Comparison of ENCODE assay signal across 8 mouse cellular contexts in the genomic region with DNA sequence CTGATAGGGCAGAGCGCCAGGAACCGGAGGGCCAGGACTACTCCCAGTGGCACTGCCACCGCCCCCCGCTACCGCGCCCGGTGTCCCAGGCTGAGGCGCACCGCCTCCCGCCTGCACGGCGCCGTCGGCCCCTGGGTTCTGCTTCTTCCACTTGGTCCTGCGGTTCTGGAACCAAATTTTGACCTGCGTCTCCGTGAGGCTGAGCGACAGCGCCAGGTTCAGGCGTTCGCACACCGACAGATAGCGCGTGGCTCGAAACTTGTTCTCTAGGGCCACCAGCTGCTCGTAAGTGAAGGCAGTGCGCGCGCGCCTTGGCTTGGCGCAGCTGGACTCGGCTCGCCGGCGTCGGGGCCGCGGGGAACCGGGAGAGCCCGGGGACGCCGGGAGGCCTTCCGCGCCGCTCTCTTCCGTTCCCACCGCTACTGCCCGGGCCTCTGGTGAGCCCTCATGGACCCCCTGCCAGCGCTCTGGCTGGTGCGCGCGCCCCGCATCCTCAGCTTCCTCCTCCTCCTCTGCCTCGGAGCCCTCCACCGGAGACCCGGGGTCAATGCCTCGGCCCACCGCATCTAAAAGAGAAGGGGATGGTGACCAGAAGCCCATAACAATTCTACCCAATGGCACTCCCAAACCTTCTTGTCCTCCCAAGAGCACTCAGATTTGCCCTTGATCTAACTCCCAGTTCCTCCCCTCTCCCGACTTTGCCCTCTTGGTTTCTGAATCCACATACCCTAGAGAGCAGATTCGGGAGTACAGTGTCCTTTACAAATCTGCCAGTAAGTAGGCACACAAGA. TPM values are rescaled to one million over a fixed set of nuclear protein-coding genes. Genes with fewer than 3 reads are reported as not detected.
DNase-seq lines count a peak whose midpoint lies in the region; ATAC-seq lines count a peak whose summit lies in the region.

No protein-coding gene starts in this region.

- no peaks in the 10 kb centered on the region for H3K9me3 ChIP-seq in hindbrain, embryonic 15.5 days

- peak overlapping the region; percentile 94 for H3K4me2 ChIP-seq in hindbrain, embryonic 15.5 days

- peaks cover 34% of the 10 kb centered on the region for H3K4me1 ChIP-seq in hindbrain, embryonic 15.5 days (replicated peaks)

- peak overlapping the region; percentile 46 for H3K4me3 ChIP-seq in hindbrain, embryonic 15.5 days

- no peaks in the 10 kb centered on the region for H3K36me3 ChIP-seq in hindbrain, embryonic 15.5 days

- no peak overlapping the region for H3K27ac ChIP-seq in hindbrain, embryonic 15.5 days (replicated peaks)

- H3K9ac ChIP-seq in hindbrain, embryonic 15.5 days = peak overlapping the region; percentile 16

- H3K27me3 ChIP-seq in hindbrain, embryonic 15.5 days = peaks cover 77% of the 10 kb centered on the region

- ATAC-seq in hindbrain, embryonic 15.5 days (ENCODE audit: low FRiP score, low read depth) = no peak
- no peak for ATAC-seq in monocyte, adult 5-6 weeks (replicated peaks; ENCODE audit: insufficient number of reproducible peaks, low FRiP score, low TSS enrichment, poor library complexity, severe bottlenecking)

- 0% methylated on average over 54 of the region's 60 CpGs for WGBS in hindbrain, embryonic 15.5 days

- DNase-seq in ovary, postnatal 36 days (ENCODE audit: low spot score) = peak; percentile 28
- no peak for DNase-seq in ovary, postnatal 10 days (ENCODE audit: low spot score)
- DNase-seq in embryo, embryonic 9.5 days (ENCODE audit: extremely low spot score) = peak; percentile 52
- DNase-seq in lung, postnatal 4 days = peak; percentile 11 to 30
- DNase-seq in cerebellum, adult 8-10 months = no peak
- no peak for DNase-seq in urinary bladder, postnatal 36 days (ENCODE audit: low spot score in 2 of 2)

RNA-seq across cellular contexts. Expression of a gene that starts 2.0 kb away (rescaled TPM):
- 0.52 and 0.63 TPM in 2 replicates for polyA plus RNA-seq in hindbrain, embryonic 15.5 days (2015; fragmentation: Nextera tagmentation; extraction: Ambion mirVana)
- not detected in 3 replicates for total RNA-seq in monocyte, adult 5-6 weeks (2017)

RNA-seq across cellular contexts. Expression of a gene that starts 13.0 kb away (rescaled TPM):
- polyA plus RNA-seq in hindbrain, embryonic 15.5 days (2015; fragmentation: Nextera tagmentation; extraction: Ambion mirVana) = 45.8 and 50.6 TPM in 2 replicates
- total RNA-seq in monocyte, adult 5-6 weeks (2017) = 2.8 to 6.0 TPM (median 4.2 TPM) in 3 replicates

RNA-seq across cellular contexts. Expression of a gene that starts 21.2 kb away (rescaled TPM):
- polyA plus RNA-seq in hindbrain, embryonic 15.5 days (2015; fragmentation: Nextera tagmentation; extraction: Ambion mirVana) = 109 and 110 TPM in 2 replicates
- total RNA-seq in monocyte, adult 5-6 weeks (2017) = 52.7 to 89.6 TPM (median 86.8 TPM) in 3 replicates

Comparison
In these comparisons a context has a peak if more than half of its experiments do, and no peak if none do; other contexts are left out.
1. DNase-seq: peak in ovary, postnatal 36 days (single experiment), embryo, embryonic 9.5 days (single experiment) and lung, postnatal 4 days (2 of 2); none in ovary, postnatal 10 days (single experiment), cerebellum, adult 8-10 months (single experiment) and urinary bladder, postnatal 36 days (0 of 2).